Comparison of ENCODE assay signal across 8 mouse cellular contexts in the genomic region with DNA sequence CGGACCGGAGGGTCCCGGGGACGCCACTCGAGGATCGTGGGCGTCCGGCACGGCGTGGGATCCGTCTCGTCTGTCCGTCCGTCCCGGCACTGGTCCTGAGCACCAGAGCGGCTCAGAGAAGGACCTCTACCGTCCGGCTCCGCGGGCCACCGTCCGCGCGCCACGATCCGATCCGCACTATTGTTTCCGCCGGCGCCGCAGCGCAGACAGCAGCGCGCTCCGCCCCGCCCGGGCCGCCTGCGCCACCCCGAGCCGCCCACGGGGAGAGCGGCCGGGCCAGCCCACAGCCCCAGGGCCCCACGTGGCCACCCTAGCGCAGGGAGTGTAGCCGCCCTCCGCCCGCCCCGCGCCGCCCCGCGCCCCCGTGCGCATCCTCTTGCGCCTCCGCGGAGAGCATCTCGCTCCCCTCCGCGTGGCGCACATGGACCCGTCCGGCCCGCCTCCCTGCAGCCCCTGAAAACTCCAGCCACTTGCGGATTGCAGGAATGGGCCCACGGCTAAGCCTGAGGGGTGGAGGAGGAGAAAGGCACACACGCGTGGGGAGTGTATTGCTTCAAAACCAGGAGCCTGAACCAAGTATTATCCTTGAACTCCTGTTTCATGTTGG. TPM values are rescaled to one million over a fixed set of nuclear protein-coding genes. Genes with fewer than 3 reads are reported as not detected.
DNase-seq lines count a peak whose midpoint lies in the region; ATAC-seq and TF ChIP-seq lines count a peak whose summit lies in the region.

A gene (minus strand): TSS at position 231 of the 607 bp plus-strand sequence.

- peak within 1 kb of the TSS; percentile 79 for H3K27ac ChIP-seq in bone marrow, adult 2 months (ENCODE audit: control insufficient read depth, insufficient read depth, low read depth, low read length, poor library complexity)
- H3K27ac ChIP-seq in embryonic facial prominence, embryonic 15.5 days (replicated peaks): peak within 1 kb of the TSS; percentile 96
- peak within 1 kb of the TSS; percentile 80 for H3K27ac ChIP-seq in heart, embryonic 11.5 days (ENCODE audit: low read depth, low read length)
- H3K27ac ChIP-seq in kidney, embryonic 16.5 days (ENCODE audit: low read length): peak within 1 kb of the TSS; percentile 89
- H3K27ac ChIP-seq in liver, embryonic 11.5 days (ENCODE audit: low read depth, low read length): peak within 1 kb of the TSS; percentile 60

- peaks cover 24% of the 10 kb centered on the region for H3K79me2 ChIP-seq in myocyte (ENCODE audit: control insufficient read depth, insufficient read depth)

- peak within 1 kb of the TSS; percentile 86 for H3K4me3 ChIP-seq in bone marrow, adult 2 months (replicated peaks; ENCODE audit: control insufficient read depth, low read depth, low read length)
- H3K4me3 ChIP-seq in embryonic facial prominence, embryonic 15.5 days (replicated peaks): peak within 1 kb of the TSS; percentile 79
- peak within 1 kb of the TSS; percentile 78 for H3K4me3 ChIP-seq in heart, embryonic 11.5 days (ENCODE audit: low read depth, low read length)
- peak within 1 kb of the TSS; percentile 64 for H3K4me3 ChIP-seq in kidney, embryonic 16.5 days (ENCODE audit: low read length)
- H3K4me3 ChIP-seq in liver, embryonic 11.5 days (ENCODE audit: low read depth, low read length): peak within 1 kb of the TSS; percentile 65
- peak within 1 kb of the TSS; percentile 78 for H3K4me3 ChIP-seq in myocyte

- peak; percentile 83 for TF ChIP-seq POLR2A in bone marrow, adult 2 months (IDR thresholded peaks at IDR 0.05; ENCODE audit: borderline replicate concordance, control insufficient read depth, low read depth, low read length)
- TF ChIP-seq POLR2A in myocyte (IDR thresholded peaks at IDR 0.05; ENCODE audit: insufficient read length, low read depth): peak; percentile 87

- no peaks in the 10 kb centered on the region for H3K9me3 ChIP-seq in embryonic facial prominence, embryonic 15.5 days (replicated peaks)
- no peaks in the 10 kb centered on the region for H3K9me3 ChIP-seq in heart, embryonic 11.5 days (replicated peaks; ENCODE audit: control insufficient read depth, low read length)
- 0 out of 2 replicates have a peak, but pooled peaks cover 4% of the 10 kb centered on the region for H3K9me3 ChIP-seq in kidney, embryonic 16.5 days (ENCODE audit: low read length)
- H3K9me3 ChIP-seq in liver, embryonic 11.5 days (ENCODE audit: control insufficient read depth, low read length): no peaks in the 10 kb centered on the region

- no peaks in the 10 kb centered on the region for H3K27me3 ChIP-seq in embryonic facial prominence, embryonic 15.5 days
- H3K27me3 ChIP-seq in heart, embryonic 11.5 days (ENCODE audit: control insufficient read depth, insufficient read depth, low read length): no peaks in the 10 kb centered on the region
- no peaks in the 10 kb centered on the region for H3K27me3 ChIP-seq in kidney, embryonic 16.5 days (ENCODE audit: insufficient read depth, low read length)
- no peaks in the 10 kb centered on the region for H3K27me3 ChIP-seq in liver, embryonic 11.5 days (replicated peaks; ENCODE audit: control insufficient read depth, insufficient read depth, low read length)
- no peaks in the 10 kb centered on the region for H3K27me3 ChIP-seq in myocyte (ENCODE audit: control insufficient read depth, insufficient read depth, insufficient read length)

- peak within 1 kb of the TSS; percentile 58 for H3K4me2 ChIP-seq in embryonic facial prominence, embryonic 15.5 days (replicated peaks)
- H3K4me2 ChIP-seq in heart, embryonic 11.5 days: peak within 1 kb of the TSS; percentile 77
- peak within 1 kb of the TSS; percentile 58 for H3K4me2 ChIP-seq in kidney, embryonic 16.5 days (replicated peaks; ENCODE audit: low read depth, low read length)
- H3K4me2 ChIP-seq in liver, embryonic 11.5 days: peak within 1 kb of the TSS; percentile 70
- peak within 1 kb of the TSS; percentile 91 for H3K4me2 ChIP-seq in myocyte (ENCODE audit: low read depth)

- peaks cover 11% of the 10 kb centered on the region; the same call in 1 of the 2 replicates for H3K36me3 ChIP-seq in embryonic facial prominence, embryonic 15.5 days
- H3K36me3 ChIP-seq in heart, embryonic 11.5 days (ENCODE audit: control insufficient read depth, insufficient read depth, low read length): no peaks in the 10 kb centered on the region
- H3K36me3 ChIP-seq in kidney, embryonic 16.5 days (ENCODE audit: insufficient read depth, low read length): no peaks in the 10 kb centered on the region
- H3K36me3 ChIP-seq in liver, embryonic 11.5 days (ENCODE audit: control insufficient read depth, insufficient read depth, low read length): no peaks in the 10 kb centered on the region
- peaks cover 6% of the 10 kb centered on the region for H3K36me3 ChIP-seq in myocyte (ENCODE audit: control insufficient read depth, insufficient read depth)

- H3ac ChIP-seq in myocyte (ENCODE audit: control insufficient read depth, insufficient read length): peak within 1 kb of the TSS; percentile 53

- peak; percentile 97 for ATAC-seq in embryonic facial prominence, embryonic 15.5 days (ENCODE audit: insufficient number of reproducible peaks, low FRiP score, low TSS enrichment, low read depth)
- peak; percentile 93 for ATAC-seq in heart, embryonic 11.5 days (replicated peaks; ENCODE audit: insufficient number of reproducible peaks, low FRiP score, low TSS enrichment)
- peak; percentile 99 for ATAC-seq in kidney, embryonic 16.5 days (ENCODE audit: low FRiP score, low TSS enrichment)
- peak; percentile 94 for ATAC-seq in liver, embryonic 11.5 days (replicated peaks; ENCODE audit: low FRiP score)

- DNase-seq in B cell, adult 2 months: peak; percentile 89 to 90
- DNase-seq in liver, embryonic 11.5 days (ENCODE audit: low spot score): peak; percentile 86
- DNase-seq in spleen, postnatal 4 days (ENCODE audit: low spot score in 2 of 2): peak; percentile 81 to 89

- under 1% methylated on average over 69 of the region's 70 CpGs for WGBS in bone marrow, adult 2 months
- under 1% methylated on average over 70 of the region's 70 CpGs for WGBS in embryonic facial prominence, embryonic 15.5 days
- under 1% methylated on average over 56 of the region's 70 CpGs for WGBS in heart, embryonic 11.5 days (ENCODE audit: insufficient replicate concordance)
- under 1% methylated on average over 60 of the region's 70 CpGs for WGBS in kidney, embryonic 16.5 days
- WGBS in liver, embryonic 11.5 days: under 1% methylated on average over 69 of the region's 70 CpGs

- H3K9ac ChIP-seq in embryonic facial prominence, embryonic 15.5 days: peak within 1 kb of the TSS; percentile 74
- H3K9ac ChIP-seq in heart, embryonic 11.5 days (ENCODE audit: low read depth, low read length): peak within 1 kb of the TSS; percentile 84
- peak within 1 kb of the TSS; percentile 86 for H3K9ac ChIP-seq in kidney, embryonic 16.5 days (replicated peaks; ENCODE audit: low read length)
- peak within 1 kb of the TSS; percentile 69 for H3K9ac ChIP-seq in liver, embryonic 11.5 days (ENCODE audit: low read depth, low read length)

- peaks cover 3% of the 10 kb centered on the region for H3K4me1 ChIP-seq in bone marrow, adult 2 months (ENCODE audit: control insufficient read depth, insufficient read depth, low read length)
- peaks cover 15% of the 10 kb centered on the region for H3K4me1 ChIP-seq in embryonic facial prominence, embryonic 15.5 days
- peaks cover 7% of the 10 kb centered on the region; the same call in 1 of the 2 replicates for H3K4me1 ChIP-seq in heart, embryonic 11.5 days (ENCODE audit: control insufficient read depth, insufficient read depth, low read length)
- peaks cover 8% of the 10 kb centered on the region for H3K4me1 ChIP-seq in kidney, embryonic 16.5 days (ENCODE audit: insufficient read depth, low read length)
- peaks cover 7% of the 10 kb centered on the region for H3K4me1 ChIP-seq in liver, embryonic 11.5 days (replicated peaks; ENCODE audit: control insufficient read depth, insufficient read depth, low read length)

- no peak for TF ChIP-seq CTCF in bone marrow, adult 2 months (IDR thresholded peaks at IDR 0.05; ENCODE audit: control insufficient read depth, insufficient read depth, low read length)

TF ChIP-seq in myocyte, 11 proteins besides CTCF, POLR2A, EP300 and RAD21:
- TF ChIP-seq SRF (IDR thresholded peaks at IDR 0.05; ENCODE audit: control insufficient read depth, insufficient read length, low read depth) (no peak), TCF12 (IDR thresholded peaks at IDR 0.05; ENCODE audit: insufficient read depth, poor library complexity, severe bottlenecking) (no peak), POLR2AphosphoS2 (IDR thresholded peaks at IDR 0.05; ENCODE audit: insufficient read length, low read depth) (peak; percentile 92), CEBPB (IDR thresholded peaks at IDR 0.05; ENCODE audit: insufficient read depth, poor library complexity, severe bottlenecking) (no peak), MYOG (IDR thresholded peaks at IDR 0.05; ENCODE audit: control insufficient read depth in 1 of 3, insufficient read depth in 1 of 3, insufficient read length in 2 of 3, low read depth in 2 of 3) (peak in 1 of 3 experiments; percentile 4), MYOD1 (IDR thresholded peaks at IDR 0.05; ENCODE audit: control insufficient read depth in 1 of 3, insufficient read length in 2 of 3, low read depth in 2 of 3) (peak in 1 of 3 experiments; percentile 15), E2F4 (IDR thresholded peaks at IDR 0.05; ENCODE audit: insufficient read depth) (no peak), TCF3 (IDR thresholded peaks at IDR 0.05; ENCODE audit: insufficient read length, low read depth) (no peak), USF1 (IDR thresholded peaks at IDR 0.05; ENCODE audit: low read depth) (peak; percentile 41), REST (IDR thresholded peaks at IDR 0.05; ENCODE audit: insufficient read depth, insufficient read length) (no peak), MAX (IDR thresholded peaks at IDR 0.05; ENCODE audit: low read depth) (no peak)

RNA-seq across cellular contexts. Expression of the gene that starts here (rescaled TPM):
- 3.8 TPM in 2 replicates for polyA plus RNA-seq in bone marrow, adult 2 months (2011; ENCODE audit: insufficient read depth, insufficient read length, low replicate concordance, missing spikeins)
- polyA plus RNA-seq in embryonic facial prominence, embryonic 15.5 days (2015; fragmentation: Nextera tagmentation; extraction: Ambion mirVana): 25.4 and 27.6 TPM in 2 replicates
- 8.0 and 9.2 TPM in 2 replicates for polyA plus RNA-seq in heart, embryonic 11.5 days (2014; fragmentation: Nextera tagmentation; extraction: Ambion mirVana)
- 11.9 and 14.2 TPM in 2 replicates for polyA plus RNA-seq in kidney, embryonic 16.5 days (2015; fragmentation: Nextera tagmentation; extraction: Ambion mirVana)
- polyA plus RNA-seq in liver, embryonic 11.5 days (2014; fragmentation: Nextera tagmentation; extraction: Ambion mirVana): 12.8 and 14.5 TPM in 2 replicates
- polyA plus RNA-seq in myocyte (2012; fragmentation: generic; extraction: Trizol): 4.6 TPM

Comparison
In these comparisons a context has a peak if more than half of its experiments do, and no peak if none do; other contexts are left out.
1. Peak in every context shown above with its lines: DNase-seq, ATAC-seq, H3K4me3 ChIP-seq and H3K27ac ChIP-seq.